18 mouse cellular contexts compared by ENCODE assay signal in genomic region chr14:12220540-12220939, GRCm38 (mm10).
A peak's percentile ranks its signal among the peaks of the same experiment; 100 is the strongest.
DNase-seq lines count a peak whose midpoint lies in the region; ATAC-seq lines count a peak whose summit lies in the region.
"Had no signal": no experiment of that assay in that cellular context is flagged by ENCODE, and none has a peak within 500 bp of the region (broad histone marks: within the 10 kb centered on the region; RNA-seq: fewer than 3 reads in every experiment).

No protein-coding gene starts in this region.

- no peaks in the 10 kb centered on the region for H3K4me1 ChIP-seq in hindbrain, embryonic 14.5 days (replicated peaks; ENCODE audit: control insufficient read depth, insufficient read depth, low read length)
- H3K4me1 ChIP-seq in hindbrain, embryonic 12.5 days = no peaks in the 10 kb centered on the region
- H3K4me1 ChIP-seq in forebrain, embryonic 13.5 days = peaks cover 40% of the 10 kb centered on the region
- H3K4me1 ChIP-seq: liver, embryonic 15.5 days had no signal

- H3K4me2 ChIP-seq in hindbrain, embryonic 14.5 days (replicated peaks) = no peak overlapping the region
- no peak overlapping the region for H3K4me2 ChIP-seq in hindbrain, embryonic 12.5 days (replicated peaks)
- no peak overlapping the region for H3K4me2 ChIP-seq in forebrain, embryonic 13.5 days
- H3K4me2 ChIP-seq: liver, embryonic 15.5 days had no signal

- no peak overlapping the region for H3K27ac ChIP-seq in hindbrain, embryonic 14.5 days
- H3K27ac ChIP-seq in hindbrain, embryonic 12.5 days = no peak overlapping the region
- peak overlapping the region; percentile 78 for H3K27ac ChIP-seq in forebrain, embryonic 13.5 days
- H3K27ac ChIP-seq: gastrocnemius, adult 2 months; liver, embryonic 15.5 days had no signal

- peaks cover 38% of the 10 kb centered on the region; the same call in 1 of the 2 replicates for H3K36me3 ChIP-seq in hindbrain, embryonic 14.5 days (replicated peaks; ENCODE audit: control insufficient read depth, insufficient read depth)
- peaks cover 19% of the 10 kb centered on the region; the same call in 1 of the 2 replicates for H3K36me3 ChIP-seq in hindbrain, embryonic 12.5 days
- H3K36me3 ChIP-seq in forebrain, embryonic 13.5 days (ENCODE audit: poor library complexity, severe bottlenecking) = peaks cover 20% of the 10 kb centered on the region; the same call in 1 of the 2 replicates
- H3K36me3 ChIP-seq: G1E; liver, embryonic 15.5 days had no signal

- H3K9ac ChIP-seq in hindbrain, embryonic 14.5 days = no peak overlapping the region
- no peak overlapping the region for H3K9ac ChIP-seq in hindbrain, embryonic 12.5 days
- no peak overlapping the region; the same call in 1 of the 2 replicates for H3K9ac ChIP-seq in forebrain, embryonic 13.5 days
- H3K9ac ChIP-seq: liver, embryonic 15.5 days had no signal

- peak; percentile 64; the same call in 1 of the 2 replicates for ATAC-seq in hindbrain, embryonic 14.5 days (ENCODE audit: low FRiP score)
- ATAC-seq in hindbrain, embryonic 12.5 days (ENCODE audit: low FRiP score) = no peak
- ATAC-seq in forebrain, embryonic 13.5 days = peak; percentile 82
- ATAC-seq: intestine, postnatal 0 days had no signal

- 62% methylated on average over 8 of the region's 8 CpGs for WGBS in hindbrain, embryonic 14.5 days
- WGBS in hindbrain, embryonic 12.5 days = 80% methylated on average over 8 of the region's 8 CpGs
- WGBS in forebrain, embryonic 13.5 days = 47% methylated on average over 8 of the region's 8 CpGs

- no peak for DNase-seq in hindbrain, embryonic 14.5 days (ENCODE audit: low spot score)
- DNase-seq in NIH3T3 (ENCODE audit: low read depth) = peak; percentile 20
- peak; percentile 12 to 17 for DNase-seq in layer of hippocampus, postnatal 36 days
- DNase-seq in thymus, postnatal 0 days (ENCODE audit: low spot score) = no peak
- no peak for DNase-seq in kidney, adult 9 months
- no peak for DNase-seq in B cell, adult 2 months
- DNase-seq: adrenal gland, postnatal 36 days; cerebellum, postnatal 36 days; gastrocnemius, adult 2 months; heart, postnatal 10 days; kidney, postnatal 36 days; lung, postnatal 4 days; right cerebral cortex, postnatal 25 days had no signal

- no peak overlapping the region for H3K4me3 ChIP-seq in hindbrain, embryonic 14.5 days (replicated peaks; ENCODE audit: low read length)
- no peak overlapping the region for H3K4me3 ChIP-seq in hindbrain, embryonic 12.5 days
- H3K4me3 ChIP-seq in forebrain, embryonic 13.5 days = no peak overlapping the region
- H3K4me3 ChIP-seq: gastrocnemius, adult 2 months; liver, embryonic 15.5 days had no signal

- H3K9me3 ChIP-seq in hindbrain, embryonic 14.5 days (ENCODE audit: control insufficient read depth, low read length) = no peaks in the 10 kb centered on the region
- no peaks in the 10 kb centered on the region for H3K9me3 ChIP-seq in hindbrain, embryonic 12.5 days (replicated peaks)
- H3K9me3 ChIP-seq in forebrain, embryonic 13.5 days (replicated peaks) = no peaks in the 10 kb centered on the region
- H3K9me3 ChIP-seq: G1E; liver, embryonic 15.5 days had no signal

- no peaks in the 10 kb centered on the region for H3K27me3 ChIP-seq in hindbrain, embryonic 14.5 days (ENCODE audit: control insufficient read depth, insufficient read depth, low read length)
- no peaks in the 10 kb centered on the region for H3K27me3 ChIP-seq in hindbrain, embryonic 12.5 days
- no peaks in the 10 kb centered on the region for H3K27me3 ChIP-seq in forebrain, embryonic 13.5 days
- H3K27me3 ChIP-seq: liver, embryonic 15.5 days had no signal

Comparison
In these comparisons a context has a peak if more than half of its experiments do, and no peak if none do; other contexts are left out.
1. DNase-seq: peak in NIH3T3 (single experiment) and layer of hippocampus, postnatal 36 days (2 of 2); none in hindbrain, embryonic 14.5 days (single experiment), thymus, postnatal 0 days (single experiment), kidney, adult 9 months (single experiment) and B cell, adult 2 months (0 of 2).